Mouse (Mus musculus): Measurements from ENCODE around the gene Plscr3. TPM values are rescaled to one million over a fixed set of nuclear protein-coding genes. Genes with fewer than 3 reads are reported as not detected.

Gene Plscr3
- polyA plus RNA-seq, 1 experiment: 57.1 TPM

DNA sequence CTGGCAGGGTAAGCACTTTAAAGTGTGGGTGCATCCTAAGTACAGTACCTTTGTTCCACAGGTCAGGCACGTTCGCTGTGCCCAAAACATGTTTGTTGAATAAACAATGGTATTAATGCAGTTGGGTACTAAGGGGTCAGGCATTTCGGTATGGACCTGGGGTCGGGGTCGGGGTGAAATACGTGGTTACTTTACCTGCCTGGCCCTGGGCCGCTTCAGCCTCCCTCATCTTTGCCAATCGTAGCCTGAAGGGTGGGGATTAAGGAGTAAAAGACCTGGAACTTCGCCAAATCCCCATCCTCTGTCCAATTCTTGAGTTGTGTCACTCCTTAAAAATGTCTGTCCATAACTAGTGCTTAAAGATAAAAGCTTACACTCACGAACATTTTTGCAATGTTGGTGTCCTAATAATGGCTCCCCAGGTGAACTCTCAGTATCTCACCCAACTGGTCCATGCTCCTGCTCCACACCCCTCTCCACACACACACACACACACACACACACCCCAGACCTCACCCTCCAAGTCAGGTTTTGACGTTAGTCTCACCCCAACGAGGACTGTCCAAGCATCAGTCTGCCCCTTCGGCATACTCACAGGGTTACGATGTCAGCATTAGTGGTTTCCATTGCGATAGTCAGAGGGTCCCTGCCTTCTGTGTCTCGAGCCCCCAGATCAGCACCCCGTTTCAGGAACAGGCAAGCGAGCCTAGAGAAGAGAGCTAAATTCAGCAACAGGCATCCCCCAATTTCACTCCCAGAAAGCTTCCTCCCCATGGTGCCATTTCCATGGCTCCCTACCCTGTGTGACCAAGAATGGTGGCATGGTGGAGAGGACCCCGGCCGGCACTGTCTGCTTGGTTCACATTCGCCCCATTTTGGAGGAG, 35.9 kb downstream of the Plscr3 start:
- DNase-seq: no peak
- peak overlapping the region; percentile 73 for H3K4me3 ChIP-seq (ENCODE audit: insufficient read depth, low read depth, low read length)
- WGBS: 59% methylated on average over 21 of the region's 21 CpGs
- peak overlapping the region; percentile 91 for H3K27ac ChIP-seq (ENCODE audit: insufficient read depth, low read depth, low read length)
- TF ChIP-seq CTCF (conservative IDR thresholded peaks at IDR 0.05; ENCODE audit: insufficient read depth, insufficient read length, low read depth, low read length) (no peak), POLR2A (IDR thresholded peaks at IDR 0.05; ENCODE audit: low read depth, low read length) (no peak)
- peaks cover 14% of the 10 kb centered on the region; the same call in 1 of the 2 replicates for H3K4me1 ChIP-seq (ENCODE audit: control insufficient read depth, insufficient read depth, low read length)
- H3K36me3 ChIP-seq (ENCODE audit: control insufficient read depth, insufficient read depth, low read length): no peaks in the 10 kb centered on the region
- no peaks in the 10 kb centered on the region for H3K27me3 ChIP-seq (replicated peaks; ENCODE audit: control insufficient read depth, insufficient read depth, low read length)

DNA sequence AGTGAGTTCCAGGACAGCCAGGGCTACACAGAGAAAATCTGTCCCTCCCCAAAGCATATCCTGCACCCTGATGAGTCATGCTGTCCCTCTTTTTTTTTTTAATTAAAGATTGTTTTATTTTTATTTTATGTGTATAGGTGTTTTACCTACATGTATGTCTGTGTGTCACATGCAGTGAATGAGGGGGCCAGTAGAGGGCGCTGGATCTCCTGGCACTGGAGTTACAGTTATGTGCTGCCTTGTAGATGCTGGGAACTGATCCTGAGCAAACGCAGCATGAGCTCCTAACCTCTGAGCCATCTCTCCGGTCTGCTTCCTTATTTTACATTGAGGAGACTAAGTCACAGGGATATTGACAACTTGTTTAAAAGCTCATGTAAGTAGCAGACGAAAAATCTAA, 36.9 kb downstream of the Plscr3 start:
- no peaks in the 10 kb centered on the region for H3K27me3 ChIP-seq (replicated peaks; ENCODE audit: control insufficient read depth, insufficient read depth, low read length)
- H3K36me3 ChIP-seq (ENCODE audit: control insufficient read depth, insufficient read depth, low read length): no peaks in the 10 kb centered on the region
- H3K4me1 ChIP-seq (ENCODE audit: control insufficient read depth, insufficient read depth, low read length): peaks cover 14% of the 10 kb centered on the region; the same call in 1 of the 2 replicates
- 73% methylated on average over 4 of the region's 4 CpGs for WGBS
- no peak overlapping the region for H3K4me3 ChIP-seq (ENCODE audit: insufficient read depth, low read depth, low read length)
- H3K27ac ChIP-seq (ENCODE audit: insufficient read depth, low read depth, low read length): no peak overlapping the region
- peak; percentile 48 for DNase-seq
- TF ChIP-seq CTCF (conservative IDR thresholded peaks at IDR 0.05; ENCODE audit: insufficient read depth, insufficient read length, low read depth, low read length): peak; percentile 50
- TF ChIP-seq POLR2A (IDR thresholded peaks at IDR 0.05; ENCODE audit: low read depth, low read length): no peak

DNA sequence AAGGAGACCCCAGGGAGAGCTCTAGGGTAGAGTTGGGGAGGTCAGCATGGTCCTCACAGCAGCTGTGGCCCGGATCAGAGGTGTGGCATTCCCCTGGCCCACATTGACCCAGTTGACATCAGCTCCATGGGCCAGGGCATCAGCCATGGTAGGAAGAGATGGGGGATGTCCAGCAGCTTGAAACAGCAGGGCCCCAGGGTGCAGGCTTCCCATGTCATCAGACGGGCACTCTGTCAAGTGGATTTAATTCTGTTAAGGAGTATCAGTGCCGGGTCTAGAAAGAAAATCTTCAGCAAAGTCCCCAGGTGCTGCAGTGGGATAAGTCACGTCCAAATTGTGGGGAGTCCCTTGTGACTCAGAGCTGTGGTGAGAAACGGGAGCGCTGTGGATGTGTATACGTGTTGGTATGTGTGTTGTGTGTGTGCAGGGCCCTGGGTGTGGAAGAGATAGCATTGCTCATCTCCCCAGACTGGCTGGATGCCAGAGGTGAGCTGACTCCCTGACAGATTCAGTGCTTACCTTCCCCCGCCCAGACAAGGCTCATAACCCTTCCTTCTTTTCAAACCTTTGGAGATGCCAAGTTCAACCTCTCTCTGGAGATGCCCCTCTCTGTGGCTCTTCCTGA, 37.5 kb downstream of the Plscr3 start:
- peaks cover 12% of the 10 kb centered on the region; the same call in 1 of the 2 replicates for H3K4me1 ChIP-seq (ENCODE audit: control insufficient read depth, insufficient read depth, low read length)
- WGBS: 84% methylated on average over 8 of the region's 8 CpGs
- no peak overlapping the region for H3K4me3 ChIP-seq (ENCODE audit: insufficient read depth, low read depth, low read length)
- H3K27me3 ChIP-seq (replicated peaks; ENCODE audit: control insufficient read depth, insufficient read depth, low read length): no peaks in the 10 kb centered on the region
- peak overlapping the region; percentile 48; the same call in 1 of the 2 replicates for H3K27ac ChIP-seq (ENCODE audit: insufficient read depth, low read depth, low read length)
- no peaks in the 10 kb centered on the region for H3K36me3 ChIP-seq (ENCODE audit: control insufficient read depth, insufficient read depth, low read length)
- no peak for DNase-seq
- TF ChIP-seq POLR2A (IDR thresholded peaks at IDR 0.05; ENCODE audit: low read depth, low read length) (no peak), CTCF (conservative IDR thresholded peaks at IDR 0.05; ENCODE audit: insufficient read depth, insufficient read length, low read depth, low read length) (no peak)

DNA sequence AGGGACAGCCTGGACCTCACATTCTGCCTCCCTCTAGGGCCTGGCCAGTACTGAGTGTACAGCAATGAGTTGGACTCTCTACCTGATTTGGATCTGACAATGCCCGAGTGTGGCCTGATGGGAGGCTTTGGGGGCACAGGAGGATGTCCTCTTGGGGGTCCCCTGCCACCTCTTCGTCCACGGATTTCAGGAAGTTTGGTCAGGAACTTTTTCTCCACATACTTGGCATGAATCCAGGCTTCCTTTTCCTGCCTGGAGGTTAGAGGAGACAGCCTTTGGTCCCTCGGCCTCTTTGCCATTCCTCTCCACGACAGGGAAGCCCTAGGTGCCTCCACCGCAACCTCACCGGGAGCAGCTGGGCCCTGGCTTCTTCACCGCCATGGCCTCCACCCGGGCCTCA, 38.1 kb downstream of the Plscr3 start:
- TF ChIP-seq CTCF (conservative IDR thresholded peaks at IDR 0.05; ENCODE audit: insufficient read depth, insufficient read length, low read depth, low read length) (no peak), POLR2A (IDR thresholded peaks at IDR 0.05; ENCODE audit: low read depth, low read length) (no peak)
- peaks cover 11% of the 10 kb centered on the region; the same call in 1 of the 2 replicates for H3K4me1 ChIP-seq (ENCODE audit: control insufficient read depth, insufficient read depth, low read length)
- H3K27me3 ChIP-seq (replicated peaks; ENCODE audit: control insufficient read depth, insufficient read depth, low read length): no peaks in the 10 kb centered on the region
- 39% methylated on average over 9 of the region's 9 CpGs for WGBS
- H3K36me3 ChIP-seq (ENCODE audit: control insufficient read depth, insufficient read depth, low read length): no peaks in the 10 kb centered on the region
- peak overlapping the region; percentile 48 for H3K27ac ChIP-seq (ENCODE audit: insufficient read depth, low read depth, low read length)
- peak overlapping the region; percentile 21; the same call in 1 of the 2 replicates for H3K4me3 ChIP-seq (ENCODE audit: insufficient read depth, low read depth, low read length)
- DNase-seq: peak; percentile 62

GRCm38 (mm10) chr11:69884663-69885062, 38.5 kb downstream of the Plscr3 start:
- Histone ChIP-seq H3K4me3 (ENCODE audit: insufficient read depth, low read depth, low read length) (peak overlapping the region; percentile 21; the same call in 1 of the 2 replicates), H3K27ac (ENCODE audit: insufficient read depth, low read depth, low read length) (peak overlapping the region; percentile 48), H3K4me1 (ENCODE audit: control insufficient read depth, insufficient read depth, low read length) (peaks cover 9% of the 10 kb centered on the region; the same call in 1 of the 2 replicates), H3K27me3 (replicated peaks; ENCODE audit: control insufficient read depth, insufficient read depth, low read length) (no peaks in the 10 kb centered on the region), H3K36me3 (ENCODE audit: control insufficient read depth, insufficient read depth, low read length) (no peaks in the 10 kb centered on the region)
- peak; percentile 58 for DNase-seq
- WGBS: 54% methylated on average over 8 of the region's 8 CpGs
- TF ChIP-seq POLR2A (IDR thresholded peaks at IDR 0.05; ENCODE audit: low read depth, low read length) (no peak), CTCF (conservative IDR thresholded peaks at IDR 0.05; ENCODE audit: insufficient read depth, insufficient read length, low read depth, low read length) (no peak)

DNA sequence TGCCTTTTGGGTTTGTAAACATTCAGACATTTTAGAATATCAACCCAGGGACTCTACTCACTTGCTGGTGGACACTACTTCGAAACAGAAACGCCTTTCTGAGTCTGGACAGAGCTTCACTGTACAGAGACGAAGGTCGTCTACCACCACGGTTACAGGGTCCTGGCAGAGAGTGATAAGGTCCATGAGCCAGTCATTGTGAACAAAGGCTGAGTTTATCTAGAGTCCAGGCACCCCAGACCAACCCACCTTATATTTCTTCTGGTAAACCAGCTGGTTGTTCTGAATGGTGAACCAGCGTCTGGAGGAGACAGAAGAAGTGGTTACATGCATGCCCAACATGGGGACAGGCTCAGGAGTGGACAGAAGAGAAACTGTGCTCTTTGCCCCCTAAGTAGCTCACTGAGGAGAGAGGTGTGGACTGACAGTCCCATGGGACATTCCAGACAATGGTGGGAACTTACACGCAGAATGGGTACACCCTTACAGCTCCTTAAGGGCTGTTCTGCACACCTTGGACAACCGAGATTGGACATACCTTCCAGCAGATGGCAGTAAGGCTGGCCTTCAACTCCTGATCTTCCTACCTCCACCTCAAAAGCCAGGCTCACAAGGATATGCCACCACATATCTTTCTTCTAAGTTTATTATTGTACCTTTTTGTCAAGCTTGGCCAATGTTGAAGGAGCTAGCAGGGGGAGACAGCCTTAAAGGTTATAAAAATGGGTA, 40.9 kb downstream of the Plscr3 start:
- Histone ChIP-seq H3K36me3 (ENCODE audit: control insufficient read depth, insufficient read depth, low read length) (no peaks in the 10 kb centered on the region), H3K27me3 (replicated peaks; ENCODE audit: control insufficient read depth, insufficient read depth, low read length) (no peaks in the 10 kb centered on the region), H3K27ac (ENCODE audit: insufficient read depth, low read depth, low read length) (no peak overlapping the region), H3K4me3 (ENCODE audit: insufficient read depth, low read depth, low read length) (no peak overlapping the region), H3K4me1 (ENCODE audit: control insufficient read depth, insufficient read depth, low read length) (no peaks in the 10 kb centered on the region; the same call in 1 of the 2 replicates)
- DNase-seq: peak; percentile 70
- TF ChIP-seq POLR2A (IDR thresholded peaks at IDR 0.05; ENCODE audit: low read depth, low read length) (no peak), CTCF (conservative IDR thresholded peaks at IDR 0.05; ENCODE audit: insufficient read depth, insufficient read length, low read depth, low read length) (no peak; the same call in 1 of the 2 replicates)
- 64% methylated on average over 8 of the region's 8 CpGs for WGBS
